Mouse (Mus musculus): ENCODE results near the gene Tsc1. TPM values are rescaled to one million over a fixed set of nuclear protein-coding genes. Genes with fewer than 3 reads are reported as not detected.

The Tsc1 gene
- total and polyA plus RNA-seq, 3 experiments: 8.0 to 16.4 TPM; not detected in 1

- TF ChIP-seq MAZ (IDR thresholded peaks at IDR 0.05; ENCODE audit: low read depth, low read length) (peak; percentile 77), MEF2A (IDR thresholded peaks at IDR 0.05; ENCODE audit: extremely low read depth, insufficient replicate concordance, low read depth, low read length, poor library complexity, severe bottlenecking) (peak; percentile 77; the same call in 1 of the 2 replicates), ZKSCAN1 (IDR thresholded peaks at IDR 0.05; ENCODE audit: low read depth, low read length) (no peak), UBTF (IDR thresholded peaks at IDR 0.05; ENCODE audit: borderline replicate concordance, insufficient read depth, low read depth, low read length) (no peak), USF2 (IDR thresholded peaks at IDR 0.05; ENCODE audit: borderline replicate concordance in 1 of 2, insufficient read depth in 1 of 2, low read depth in 1 of 2, low read length in 2 of 2) (no peak), SMC3 (IDR thresholded peaks at IDR 0.05; ENCODE audit: low read depth, low read length) (no peak), POLR2AphosphoS5 (IDR thresholded peaks at IDR 0.05; ENCODE audit: borderline replicate concordance, low read depth, low read length) (peak; percentile 61; the same call in 1 of the 2 replicates), MYB (IDR thresholded peaks at IDR 0.05; ENCODE audit: low read depth, low read length) (no peak), ZNF384 (IDR thresholded peaks at IDR 0.05; ENCODE audit: low read depth, low read length) (no peak; the same call in 1 of the 2 replicates), E2F4 (IDR thresholded peaks at IDR 0.05; ENCODE audit: borderline replicate concordance, low read depth, low read length) (no peak), USF1 (IDR thresholded peaks at IDR 0.05; ENCODE audit: low read depth, low read length) (no peak)
Observed at GRCm38 (mm10) chr2:28603542-28603941, 37.5 kb upstream of the Tsc1 start (continued).

- Histone ChIP-seq H3K9ac (ENCODE audit: control insufficient read depth, low read depth, low read length, poor library complexity, severe bottlenecking) (peak overlapping the region; percentile 59), H3K4me1 (ENCODE audit: control insufficient read depth in 1 of 2, insufficient read depth in 2 of 2, low read length in 2 of 2) (peaks cover 20 to 62% of the 10 kb centered on the region in 2 experiments), H3K36me3 (ENCODE audit: control insufficient read depth in 1 of 2, insufficient read depth in 2 of 2, low read length in 2 of 2) (peaks cover 2 to 59% of the 10 kb centered on the region in 2 experiments; a peak in 3 of 4 replicates), H3K4me3 (ENCODE audit: control insufficient read depth in 1 of 2, insufficient read depth in 1 of 2, low read depth in 2 of 2, low read length in 2 of 2) (peak overlapping the region; percentile 5 to 8; a peak in 2 of 4 replicates), H3K9me3 (replicated peaks; ENCODE audit: insufficient read depth, low read length) (no peaks in the 10 kb centered on the region), H3K79me2 (ENCODE audit: control insufficient read depth, insufficient read depth, low read length, poor library complexity) (peaks cover 2% of the 10 kb centered on the region; the same call in 1 of the 2 replicates), H3K27me3 (ENCODE audit: control insufficient read depth in 1 of 2, insufficient read depth in 2 of 2, low read length in 2 of 2) (no peaks in the 10 kb centered on the region), H3K27ac (ENCODE audit: control insufficient read depth, low read depth, low read length) (peak overlapping the region; percentile 93)
- DNase-seq (ENCODE audit: low read depth, low spot score): peak; percentile 97
- peak in 1 of 2 experiments; percentile 77; a peak in 2 of 4 replicates for TF ChIP-seq EP300 (IDR thresholded peaks at IDR 0.05; ENCODE audit: low read depth in 1 of 2, low read length in 2 of 2)
- no peak for TF ChIP-seq TAL1 (IDR thresholded peaks at IDR 0.05; ENCODE audit: low read length)
- TF ChIP-seq ZC3H11A (IDR thresholded peaks at IDR 0.05; ENCODE audit: low read depth, low read length): no peak
- peak; percentile 60; the same call in 1 of the 2 replicates for TF ChIP-seq GATA1 (IDR thresholded peaks at IDR 0.05; ENCODE audit: low read depth, low read length)
- peak; percentile 28 for TF ChIP-seq POLR2AphosphoS2 (IDR thresholded peaks at IDR 0.05; ENCODE audit: low read length)
- TF ChIP-seq TBP (IDR thresholded peaks at IDR 0.05; ENCODE audit: low read depth, low read length): peak; percentile 86
- TF ChIP-seq CTCF (IDR thresholded peaks at IDR 0.05 in 2 of 3, conservative IDR thresholded peaks at IDR 0.05 in 1 of 3; ENCODE audit: control insufficient read depth in 1 of 3, insufficient read depth in 1 of 3, low read depth in 2 of 3, low read length in 3 of 3, poor library complexity in 1 of 3, severe bottlenecking in 1 of 3): no peak
- peak; percentile 93 for TF ChIP-seq ZNF384 (IDR thresholded peaks at IDR 0.05; ENCODE audit: low read depth, low read length)
- TF ChIP-seq GABPA (IDR thresholded peaks at IDR 0.05; ENCODE audit: low read depth, low read length): no peak
- TF ChIP-seq E2F4 (IDR thresholded peaks at IDR 0.05; ENCODE audit: borderline replicate concordance, low read depth, low read length): peak; percentile 94
- TF ChIP-seq HCFC1 (IDR thresholded peaks at IDR 0.05; ENCODE audit: low read depth, low read length): peak; percentile 47; the same call in 1 of the 2 replicates
- TF ChIP-seq CHD2 (IDR thresholded peaks at IDR 0.05; ENCODE audit: low read length): no peak
- TF ChIP-seq POLR2A (IDR thresholded peaks at IDR 0.05; ENCODE audit: control insufficient read depth in 1 of 2, insufficient read depth in 1 of 2, low read depth in 1 of 2, low read length in 2 of 2, poor library complexity in 1 of 2): peak; percentile 31 to 71; a peak in 2 of 4 replicates
- TF ChIP-seq ZKSCAN1 (IDR thresholded peaks at IDR 0.05; ENCODE audit: low read depth, low read length): no peak
- peak; percentile 42; the same call in 1 of the 2 replicates for TF ChIP-seq CHD1 (IDR thresholded peaks at IDR 0.05; ENCODE audit: low read depth, low read length)
- peak; percentile 54; the same call in 1 of the 2 replicates for TF ChIP-seq NELFE (IDR thresholded peaks at IDR 0.05; ENCODE audit: low read depth, low read length)
- TF ChIP-seq MEF2A (IDR thresholded peaks at IDR 0.05; ENCODE audit: extremely low read depth, insufficient replicate concordance, low read depth, low read length, poor library complexity, severe bottlenecking): no peak
- TF ChIP-seq SMC3 (IDR thresholded peaks at IDR 0.05; ENCODE audit: low read depth, low read length): no peak
- no peak for TF ChIP-seq MAX (IDR thresholded peaks at IDR 0.05; ENCODE audit: low read length)
- TF ChIP-seq NRF1 (IDR thresholded peaks at IDR 0.05; ENCODE audit: insufficient read depth, low read depth, low read length, poor library complexity, severe bottlenecking): no peak
- peak; percentile 60; the same call in 1 of the 2 replicates for TF ChIP-seq POLR2AphosphoS5 (IDR thresholded peaks at IDR 0.05; ENCODE audit: borderline replicate concordance, low read depth, low read length)
- peak; percentile 86; the same call in 1 of the 2 replicates for TF ChIP-seq ETS1 (IDR thresholded peaks at IDR 0.05; ENCODE audit: low read depth, low read length)
- TF ChIP-seq USF2 (IDR thresholded peaks at IDR 0.05; ENCODE audit: borderline replicate concordance in 1 of 2, insufficient read depth in 1 of 2, low read depth in 1 of 2, low read length in 2 of 2): no peak
- no peak; the same call in 1 of the 2 replicates for TF ChIP-seq RCOR1 (IDR thresholded peaks at IDR 0.05; ENCODE audit: low read depth, low read length)
- TF ChIP-seq MAFK (IDR thresholded peaks at IDR 0.05; ENCODE audit: borderline replicate concordance, low read depth, low read length): no peak
- no peak for TF ChIP-seq ELF1 (IDR thresholded peaks at IDR 0.05; ENCODE audit: low read depth, low read length)
Observed at GRCm38 (mm10) chr2:28605789-28606541, 35.1 kb upstream of the Tsc1 start.

Measured in MEL (cell line).